Mouse (Mus musculus) thymus, adult 2 months (tissue): ENCODE results near the gene Ubxn6. TPM values are rescaled to one million over a fixed set of nuclear protein-coding genes. Genes with fewer than 3 reads are reported as not detected.

Experiments
- DNase-seq: peaks from one replicate; pipeline ENCODE4 v3.0.0; 2021
- H3K27ac ChIP-seq: fragments of 200-500 bp; 2 replicates; pipeline ENCODE4 v1.5.1; 2012; ENCODE audit warnings: low read length, control low read depth; ENCODE audit not compliant: control insufficient read depth, insufficient read depth
- H3K27me3 ChIP-seq: fragments of 200-500 bp; 2 replicates; pipeline ENCODE4 v1.6.1; 2012; ENCODE audit warnings: mild to moderate bottlenecking, low read length, moderate library complexity, mixed read lengths; ENCODE audit not compliant: control insufficient read depth, insufficient read depth
- H3K36me3 ChIP-seq: fragments of 200-500 bp; 2 replicates; pipeline ENCODE4 v1.6.1; 2012; ENCODE audit warnings: mild to moderate bottlenecking, low read length, moderate library complexity; ENCODE audit not compliant: control insufficient read depth, insufficient read depth
- H3K4me1 ChIP-seq: fragments of 200-500 bp; replicated peaks from 2 replicates; pipeline ENCODE4 v1.6.1; 2012; ENCODE audit warnings: low read length; ENCODE audit not compliant: control insufficient read depth, insufficient read depth
- H3K4me3 ChIP-seq: fragments of 200-500 bp; 2 replicates; pipeline ENCODE4 v1.5.1; 2012; ENCODE audit warnings: mild to moderate bottlenecking, low read length, control low read depth, moderate library complexity; ENCODE audit not compliant: control insufficient read depth, insufficient read depth
- CTCF ChIP-seq: fragments of 200-500 bp; IDR thresholded peaks from 2 replicates; pipeline ENCODE4 v1.5.1; 2012; ENCODE audit warnings: mild to moderate bottlenecking, control low read depth, low read length, moderate library complexity, borderline replicate concordance; ENCODE audit not compliant: control insufficient read depth, poor library complexity, insufficient read depth; ENCODE audit errors: extremely low read depth
- POLR2A ChIP-seq: fragments of 200-500 bp; IDR thresholded peaks from 2 replicates; pipeline ENCODE4 v1.6.1; 2012; ENCODE audit warnings: mild to moderate bottlenecking, low read length, control low read depth, moderate library complexity; ENCODE audit not compliant: control insufficient read depth, poor library complexity, insufficient read depth; ENCODE audit errors: extremely low read depth
- WGBS: fragments of 180-500 bp; shearing (Covaris S2); methylation state at CpG from one replicate; pipeline ENCODE4 v1.1.7; 2018; 5-methylcytosine and 5-hydroxymethylcytosine counted together
- polyA plus RNA-seq: library from polyadenylated mRNA; depleted of rRNA; stranded (reverse); fragments of >200 nt; gene quantifications from 2 replicates; pipeline ENCODE4 v1.2.3, GENCODE M21; 2012; rRNA removed

Gene Ubxn6
- 76.7 and 93.1 TPM in 2 replicates for polyA plus RNA-seq

DNA sequence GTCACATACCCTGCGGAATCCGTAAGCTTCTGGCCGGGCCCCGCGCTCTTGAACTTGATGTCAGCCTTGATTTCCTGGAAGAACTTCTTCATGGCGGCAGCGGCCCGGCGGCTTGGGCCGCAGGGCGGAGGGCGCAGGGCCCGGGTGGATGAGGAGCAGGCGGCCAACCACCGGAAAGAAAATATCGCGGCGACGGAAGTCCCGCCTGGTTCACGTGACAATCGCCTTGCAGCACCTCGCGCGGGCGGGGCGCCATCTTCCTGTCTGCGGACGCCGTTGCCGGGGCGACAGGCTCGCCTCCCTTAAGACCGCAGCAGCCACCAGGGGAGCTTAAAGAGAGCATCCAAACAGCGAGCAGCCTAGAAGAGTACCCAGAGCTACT, at the start of gene Ubxn6:
Gene Ubxn6, minus strand, starts transcription at position 202 of the 382 bp plus-strand sequence.
- Histone ChIP-seq H3K27me3 (no peaks in the 10 kb centered on the region), H3K4me1 (peaks cover 14% of the 10 kb centered on the region), H3K4me3 (peak within 1 kb of the TSS; percentile 83), H3K36me3 (peaks cover 11% of the 10 kb centered on the region), H3K27ac (peak within 1 kb of the TSS; percentile 83)
- WGBS: 1% methylated on average over 35 of the region's 35 CpGs
- peak; percentile 97 for DNase-seq
- TF ChIP-seq CTCF: peak; percentile 46; the same call in 1 of the 2 replicates
- peak; percentile 75 for TF ChIP-seq POLR2A

DNA sequence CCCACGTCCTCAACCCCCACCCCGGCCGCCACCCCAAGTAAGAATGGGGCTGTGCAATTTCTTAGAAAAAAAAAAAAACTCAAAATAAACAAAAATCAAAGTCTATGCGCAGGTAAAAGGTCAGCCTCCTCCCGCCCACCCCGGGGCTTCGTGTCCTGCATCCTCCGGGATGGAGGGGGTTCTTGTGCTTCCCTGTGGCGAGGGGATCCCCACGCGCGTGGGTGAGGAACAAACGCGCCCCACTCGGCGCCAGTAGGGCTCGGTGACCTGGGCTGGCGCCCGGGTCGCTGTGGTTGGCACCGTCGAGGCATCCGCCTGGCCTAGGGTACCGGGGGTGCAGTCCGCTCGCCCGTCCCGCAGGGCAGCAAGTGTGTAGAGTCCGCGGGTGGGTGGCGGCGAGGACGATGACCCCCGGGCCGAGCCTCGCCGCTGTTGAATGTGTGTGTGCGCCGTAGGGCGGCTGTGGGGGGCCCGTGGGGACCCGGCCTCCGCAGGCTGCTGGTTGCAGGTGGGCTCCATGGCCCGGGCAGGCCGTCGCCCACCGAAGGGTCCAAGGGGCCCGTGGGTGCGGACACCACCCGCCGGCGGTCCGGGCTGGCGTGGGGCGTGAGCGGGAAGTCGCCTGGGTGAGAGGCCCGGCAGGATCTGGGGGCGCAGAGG, 49.0 kb upstream of the Ubxn6 start:
- peaks cover 8% of the 10 kb centered on the region; the same call in 1 of the 2 replicates for H3K27me3 ChIP-seq
- no peak for TF ChIP-seq POLR2A
- TF ChIP-seq CTCF: no peak
- no peak overlapping the region for H3K27ac ChIP-seq
- 78% methylated on average over 59 of the region's 59 CpGs for WGBS
- DNase-seq: no peak
- H3K36me3 ChIP-seq: no peaks in the 10 kb centered on the region
- H3K4me3 ChIP-seq: no peak overlapping the region
- H3K4me1 ChIP-seq: no peaks in the 10 kb centered on the region; the same call in 1 of the 2 replicates

DNA sequence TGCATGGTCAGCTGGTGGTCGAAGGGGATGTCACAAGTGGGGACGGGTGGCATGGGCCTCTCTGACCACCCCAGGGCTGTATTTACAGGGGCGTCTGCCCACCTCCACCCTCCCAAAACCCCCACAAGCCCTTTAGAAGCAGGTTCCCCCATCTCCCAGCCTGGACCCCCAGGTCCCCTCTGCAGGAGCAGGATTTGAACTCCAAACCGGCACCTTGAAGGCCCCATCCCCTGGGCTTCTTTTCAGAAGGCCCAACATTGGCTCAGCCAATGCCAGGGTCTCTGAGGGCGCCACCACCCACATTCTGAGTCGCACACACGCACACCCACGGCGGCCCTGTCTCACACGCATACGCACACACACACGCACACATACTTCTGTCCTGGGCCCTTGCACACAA, 48.3 kb upstream of the Ubxn6 start:
- Histone ChIP-seq H3K27ac (no peak overlapping the region), H3K4me1 (no peaks in the 10 kb centered on the region; the same call in 1 of the 2 replicates), H3K27me3 (peaks cover 8% of the 10 kb centered on the region; the same call in 1 of the 2 replicates), H3K4me3 (no peak overlapping the region), H3K36me3 (no peaks in the 10 kb centered on the region)
- WGBS: 93% methylated on average over 12 of the region's 12 CpGs
- TF ChIP-seq POLR2A (no peak), CTCF (no peak)
- no peak for DNase-seq

DNA sequence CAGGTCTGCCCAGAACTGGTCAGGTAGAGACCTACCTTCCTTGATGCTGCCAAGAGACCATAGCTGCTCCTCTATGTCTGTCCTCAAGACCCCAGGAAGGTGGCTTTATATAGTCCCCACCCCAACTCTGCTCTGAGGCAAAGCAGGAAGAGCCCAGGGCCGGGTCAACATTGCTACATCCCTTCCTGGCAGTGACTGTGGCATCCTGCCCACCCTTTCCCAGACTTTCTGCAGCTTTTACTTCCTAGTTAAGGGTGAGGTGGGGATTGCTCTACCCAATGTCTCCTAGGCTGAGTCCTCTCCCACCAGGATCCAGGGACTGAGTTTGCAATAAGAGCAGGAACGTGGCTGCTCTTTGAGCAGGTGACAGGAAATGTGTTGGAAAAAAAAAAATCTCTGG, 47.0 kb upstream of the Ubxn6 start, which contains the start of gene Lrg1:
Gene Lrg1, minus strand, starts transcription at position 176 of the 400 bp plus-strand sequence.
- Histone ChIP-seq H3K27me3 (peaks cover 8% of the 10 kb centered on the region; the same call in 1 of the 2 replicates), H3K4me3 (no peak within 1 kb of the TSS), H3K36me3 (no peaks in the 10 kb centered on the region), H3K4me1 (no peaks in the 10 kb centered on the region; the same call in 1 of the 2 replicates), H3K27ac (no peak within 1 kb of the TSS)
- TF ChIP-seq CTCF (no peak), POLR2A (no peak)
- 39% methylated on average over 2 of the region's 2 CpGs for WGBS
- no peak for DNase-seq

DNA sequence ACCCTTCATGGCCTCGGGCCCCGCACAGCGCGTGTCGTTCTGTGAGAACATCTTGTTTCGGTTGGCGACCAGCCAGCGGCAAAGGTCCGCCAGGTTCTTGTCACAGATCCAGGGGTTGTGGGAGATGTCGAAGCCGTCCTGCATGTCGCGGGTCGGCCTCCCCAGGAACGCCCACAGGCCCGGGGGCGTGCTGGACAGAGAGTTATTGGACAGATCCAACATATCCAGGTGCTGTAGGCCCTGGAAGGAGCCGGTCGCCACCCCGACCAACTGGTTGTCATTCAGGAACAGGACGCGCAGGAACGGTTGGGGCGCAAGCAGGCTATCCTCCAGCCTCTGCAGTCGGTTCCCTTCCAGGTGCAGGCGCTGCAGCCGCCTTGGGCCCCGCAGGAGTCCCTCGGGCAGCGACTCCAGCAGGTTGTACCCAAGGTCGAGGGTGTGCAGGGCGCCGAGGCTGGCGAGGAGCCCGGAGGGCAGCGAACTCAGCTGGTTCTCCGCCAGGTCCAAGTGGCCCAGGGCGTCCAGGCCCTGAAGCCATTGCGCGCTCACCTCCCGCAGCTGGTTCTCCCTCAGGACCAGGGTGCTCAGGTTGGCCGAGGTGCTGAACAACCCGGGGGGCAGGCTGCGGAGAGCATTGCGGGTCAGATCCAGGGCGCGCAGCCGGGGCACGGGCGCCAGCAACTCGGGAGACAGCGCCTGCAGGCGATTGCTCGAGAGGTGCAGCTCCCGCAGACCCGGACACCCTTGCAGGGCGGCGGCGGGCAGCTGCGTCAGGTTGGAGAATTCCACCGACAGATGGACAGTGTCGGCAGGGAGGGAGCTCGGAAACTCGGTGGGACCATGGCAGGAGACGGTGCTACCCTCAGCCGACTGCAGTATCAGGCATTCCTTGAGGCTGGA, 45.4 kb upstream of the Ubxn6 start:
- TF ChIP-seq POLR2A (no peak), CTCF (no peak)
- Histone ChIP-seq H3K4me1 (no peaks in the 10 kb centered on the region; the same call in 1 of the 2 replicates), H3K27me3 (peaks cover 8% of the 10 kb centered on the region; the same call in 1 of the 2 replicates), H3K4me3 (no peak overlapping the region), H3K27ac (no peak overlapping the region), H3K36me3 (no peaks in the 10 kb centered on the region)
- DNase-seq: no peak
- 9% methylated on average over 66 of the region's 66 CpGs for WGBS

DNA sequence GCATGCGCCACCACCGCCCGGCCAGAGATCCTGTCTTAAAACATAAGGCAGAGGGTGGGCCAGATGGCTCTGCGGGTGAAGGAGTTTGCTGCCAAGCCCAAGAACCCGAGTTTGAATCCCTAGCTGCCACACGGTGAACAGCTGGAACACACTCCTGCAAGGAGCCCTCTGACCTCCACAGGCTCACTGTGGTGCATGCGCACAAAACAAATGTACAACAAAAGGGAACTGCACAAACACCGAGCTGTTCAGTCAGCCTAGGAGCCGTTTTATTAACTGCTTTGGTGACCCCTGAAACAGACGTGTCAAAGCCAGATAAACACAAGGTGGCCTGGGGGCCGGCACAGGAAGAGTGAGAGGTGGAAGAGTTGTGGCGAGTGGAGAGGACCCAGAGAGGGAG, 44.6 kb upstream of the Ubxn6 start:
- WGBS: 40% methylated on average over 12 of the region's 12 CpGs
- Histone ChIP-seq H3K27me3 (peaks cover 8% of the 10 kb centered on the region; the same call in 1 of the 2 replicates), H3K4me3 (no peak overlapping the region)

More for the DNA sequence above, 44.6 kb upstream of the Ubxn6 start:
- Histone ChIP-seq H3K36me3 (no peaks in the 10 kb centered on the region), H3K4me1 (no peaks in the 10 kb centered on the region; the same call in 1 of the 2 replicates), H3K27ac (no peak overlapping the region)
- no peak for DNase-seq
- TF ChIP-seq POLR2A (no peak), CTCF (no peak)
